Mouse (Mus musculus) megakaryocyte, embryonic 14.5 days (primary cell): ENCODE results near the gene Cpvl.

ENCODE experiments used
- FLI1 ChIP-seq: IDR thresholded peaks from 2 replicates; pipeline ENCODE4 v1.6.1; 2012; ENCODE audit warnings: low read length, inconsistent platforms, mixed read lengths
- GATA1 ChIP-seq: IDR thresholded peaks from 3 replicates; pipeline ENCODE4 v1.6.1; 2012; ENCODE audit warnings: mixed read lengths, low read length, inconsistent platforms, borderline replicate concordance

- TF ChIP-seq GATA1 (no peak), FLI1 (no peak)
Measured at GRCm38 (mm10) chr6:53978571-53978970, at the start of gene Cpvl.
